Mouse (Mus musculus): ENCODE measurements around the gene Prelid1. TPM values are rescaled to one million over a fixed set of nuclear protein-coding genes. Genes with fewer than 3 reads are reported as not detected.

Gene Prelid1
- 355 and 381 TPM in 2 replicates for polyA plus RNA-seq (2015; fragmentation: Nextera tagmentation; extraction: Ambion mirVana)

GRCm38 (mm10) chr13:55319931-55320533, at the start of gene Prelid1:
Gene Prelid1, plus strand, starts transcription at chr13:55320500.
- peak within 1 kb of the TSS; percentile 86 for H3K27ac ChIP-seq (replicated peaks)
- H3K9ac ChIP-seq = peak within 1 kb of the TSS; percentile 98
- peak within 1 kb of the TSS; percentile 95 for H3K4me3 ChIP-seq
- no peak for ATAC-seq (ENCODE audit: extremely low read depth, insufficient number of reproducible peaks, low FRiP score, low TSS enrichment)
- WGBS = 51% methylated on average over 4 of the region's 4 CpGs
- H3K27me3 ChIP-seq (replicated peaks) = no peaks in the 10 kb centered on the region
- peaks cover 35% of the 10 kb centered on the region for H3K4me1 ChIP-seq
- peak within 1 kb of the TSS; percentile 97 for H3K4me2 ChIP-seq
- H3K36me3 ChIP-seq = peaks cover 80% of the 10 kb centered on the region
- no peaks in the 10 kb centered on the region for H3K9me3 ChIP-seq

GRCm38 (mm10) chr13:55277203-55277602, 43.1 kb upstream of the Prelid1 start:
- H3K27me3 ChIP-seq (replicated peaks) = no peaks in the 10 kb centered on the region
- H3K4me1 ChIP-seq = no peaks in the 10 kb centered on the region
- H3K9me3 ChIP-seq = no peaks in the 10 kb centered on the region
- no peak for ATAC-seq (ENCODE audit: extremely low read depth, insufficient number of reproducible peaks, low FRiP score, low TSS enrichment)
- H3K4me2 ChIP-seq = no peak overlapping the region
- H3K36me3 ChIP-seq = peaks cover 78% of the 10 kb centered on the region
- H3K9ac ChIP-seq = no peak overlapping the region
- no peak overlapping the region for H3K27ac ChIP-seq (replicated peaks)
- H3K4me3 ChIP-seq = no peak overlapping the region
- 85% methylated on average over 5 of the region's 5 CpGs for WGBS

- H3K4me2 ChIP-seq = no peak overlapping the region
- no peak overlapping the region for H3K27ac ChIP-seq (replicated peaks)
- H3K4me1 ChIP-seq = no peaks in the 10 kb centered on the region
- H3K9ac ChIP-seq = no peak overlapping the region
- no peaks in the 10 kb centered on the region for H3K27me3 ChIP-seq (replicated peaks)
- no peaks in the 10 kb centered on the region for H3K9me3 ChIP-seq
- no peak overlapping the region for H3K4me3 ChIP-seq
- 83% methylated on average over 5 of the region's 5 CpGs for WGBS
- H3K36me3 ChIP-seq = peaks cover 79% of the 10 kb centered on the region
- no peak for ATAC-seq (ENCODE audit: extremely low read depth, insufficient number of reproducible peaks, low FRiP score, low TSS enrichment)
These were observed 42.7 kb upstream of the Prelid1 start for GRCm38 (mm10) chr13:55277646-55278045.

- 81% methylated on average over 3 of the region's 3 CpGs for WGBS
- peaks cover 89% of the 10 kb centered on the region for H3K36me3 ChIP-seq
- H3K9me3 ChIP-seq = no peaks in the 10 kb centered on the region
These were observed 31.4 kb upstream of the Prelid1 start for GRCm38 (mm10) chr13:55288854-55289253.

GRCm38 (mm10) chr13:55296760-55297159, 23.5 kb upstream of the Prelid1 start:
- Histone ChIP-seq H3K9me3 (no peaks in the 10 kb centered on the region), H3K4me3 (no peak overlapping the region), H3K4me2 (no peak overlapping the region), H3K9ac (no peak overlapping the region), H3K4me1 (no peaks in the 10 kb centered on the region), H3K36me3 (peaks cover 96% of the 10 kb centered on the region), H3K27ac (replicated peaks) (no peak overlapping the region), H3K27me3 (replicated peaks) (no peaks in the 10 kb centered on the region)
- no peak for ATAC-seq (ENCODE audit: extremely low read depth, insufficient number of reproducible peaks, low FRiP score, low TSS enrichment)
- WGBS = 92% methylated on average over 1 of the region's 1 CpGs

More at GRCm38 (mm10) chr13:55288854-55289253, 31.4 kb upstream of the Prelid1 start:
- Histone ChIP-seq H3K4me2 (no peak overlapping the region), H3K4me1 (no peaks in the 10 kb centered on the region), H3K27me3 (replicated peaks) (no peaks in the 10 kb centered on the region), H3K4me3 (no peak overlapping the region), H3K27ac (replicated peaks) (no peak overlapping the region), H3K9ac (no peak overlapping the region)
- no peak for ATAC-seq (ENCODE audit: extremely low read depth, insufficient number of reproducible peaks, low FRiP score, low TSS enrichment)

- Histone ChIP-seq H3K9ac (no peak overlapping the region), H3K27me3 (replicated peaks) (no peaks in the 10 kb centered on the region), H3K4me3 (no peak overlapping the region), H3K36me3 (peaks cover 95% of the 10 kb centered on the region), H3K4me2 (no peak overlapping the region), H3K27ac (replicated peaks) (no peak overlapping the region), H3K4me1 (no peaks in the 10 kb centered on the region), H3K9me3 (no peaks in the 10 kb centered on the region)
- 89% methylated on average over 5 of the region's 5 CpGs for WGBS
- no peak for ATAC-seq (ENCODE audit: extremely low read depth, insufficient number of reproducible peaks, low FRiP score, low TSS enrichment)
These were observed 19.4 kb upstream of the Prelid1 start for GRCm38 (mm10) chr13:55300913-55301312.

- Histone ChIP-seq H3K4me2 (no peak overlapping the region), H3K36me3 (peaks cover 98% of the 10 kb centered on the region), H3K27me3 (replicated peaks) (no peaks in the 10 kb centered on the region), H3K4me3 (no peak overlapping the region), H3K4me1 (no peaks in the 10 kb centered on the region), H3K9ac (no peak overlapping the region), H3K9me3 (no peaks in the 10 kb centered on the region), H3K27ac (replicated peaks) (no peak overlapping the region)
- WGBS = 90% methylated on average over 8 of the region's 8 CpGs
- ATAC-seq (ENCODE audit: extremely low read depth, insufficient number of reproducible peaks, low FRiP score, low TSS enrichment) = no peak
These were observed 8.2 kb upstream of the Prelid1 start for GRCm38 (mm10) chr13:55312028-55312630.

- Histone ChIP-seq H3K4me2 (no peak overlapping the region), H3K36me3 (peaks cover 98% of the 10 kb centered on the region), H3K9me3 (no peaks in the 10 kb centered on the region), H3K27me3 (replicated peaks) (no peaks in the 10 kb centered on the region), H3K9ac (no peak overlapping the region), H3K4me1 (no peaks in the 10 kb centered on the region), H3K4me3 (no peak overlapping the region), H3K27ac (replicated peaks) (no peak overlapping the region)
- ATAC-seq (ENCODE audit: extremely low read depth, insufficient number of reproducible peaks, low FRiP score, low TSS enrichment) = no peak
- 80% methylated on average over 9 of the region's 9 CpGs for WGBS
These were observed 7.2 kb upstream of the Prelid1 start for GRCm38 (mm10) chr13:55313051-55313450.

- no peak overlapping the region for H3K27ac ChIP-seq (replicated peaks)
- 83% methylated on average over 2 of the region's 2 CpGs for WGBS
- ATAC-seq (ENCODE audit: extremely low read depth, insufficient number of reproducible peaks, low FRiP score, low TSS enrichment) = no peak
- no peaks in the 10 kb centered on the region for H3K9me3 ChIP-seq
- no peaks in the 10 kb centered on the region for H3K27me3 ChIP-seq (replicated peaks)
- peaks cover 98% of the 10 kb centered on the region for H3K36me3 ChIP-seq
- no peak overlapping the region for H3K9ac ChIP-seq
- H3K4me3 ChIP-seq = no peak overlapping the region
- peaks cover 3% of the 10 kb centered on the region for H3K4me1 ChIP-seq
- H3K4me2 ChIP-seq = no peak overlapping the region
These were observed 5.3 kb upstream of the Prelid1 start for GRCm38 (mm10) chr13:55314891-55315412.

GRCm38 (mm10) chr13:55318351-55318750, 1.9 kb upstream of the Prelid1 start:
- Histone ChIP-seq H3K36me3 (peaks cover 81% of the 10 kb centered on the region), H3K27me3 (replicated peaks) (no peaks in the 10 kb centered on the region), H3K9me3 (no peaks in the 10 kb centered on the region), H3K4me1 (peaks cover 27% of the 10 kb centered on the region), H3K9ac (no peak overlapping the region), H3K4me2 (no peak overlapping the region), H3K27ac (replicated peaks) (no peak overlapping the region), H3K4me3 (no peak overlapping the region)
- ATAC-seq (ENCODE audit: extremely low read depth, insufficient number of reproducible peaks, low FRiP score, low TSS enrichment) = no peak
- 83% methylated on average over 3 of the region's 3 CpGs for WGBS

- under 1% methylated on average over 72 of the region's 73 CpGs for WGBS
- H3K9me3 ChIP-seq = no peaks in the 10 kb centered on the region
- peaks cover 81% of the 10 kb centered on the region for H3K36me3 ChIP-seq
- H3K4me1 ChIP-seq = peaks cover 43% of the 10 kb centered on the region
- peak within 1 kb of the TSS; percentile 98 for H3K9ac ChIP-seq
- H3K4me2 ChIP-seq = peak within 1 kb of the TSS; percentile 97
- H3K4me3 ChIP-seq = peak within 1 kb of the TSS; percentile 95
- no peaks in the 10 kb centered on the region for H3K27me3 ChIP-seq (replicated peaks)
- peak; percentile 81 for ATAC-seq (ENCODE audit: extremely low read depth, insufficient number of reproducible peaks, low FRiP score, low TSS enrichment)
- peak within 1 kb of the TSS; percentile 86 for H3K27ac ChIP-seq (replicated peaks)
These were observed 1.3 kb downstream of the Prelid1 start, which contains the start of gene Rab24 for GRCm38 (mm10) chr13:55321434-55322129. Gene Rab24, minus strand, starts transcription at chr13:55321946.
